Mouse (Mus musculus) liver, adult 2 months (tissue): Measurements from ENCODE around the gene Mast3. TPM values are rescaled to one million over a fixed set of nuclear protein-coding genes. Genes with fewer than 3 reads are reported as not detected.

ENCODE experiments used
- DNase-seq: peaks from one replicate; pipeline ENCODE4 v3.0.0-alpha.2; 2011; ENCODE audit warnings: low read depth, low spot score; ENCODE audit errors: extremely low read depth
- H3K27ac ChIP-seq: fragments of 200-500 bp; replicated peaks from 2 replicates; pipeline ENCODE4 v1.5.1; 2012; ENCODE audit warnings: low read depth, mild to moderate bottlenecking, control low read depth, inconsistent platforms, low read length; ENCODE audit not compliant: insufficient read depth
- H3K27me3 ChIP-seq: fragments of 200-500 bp; 2 replicates; pipeline ENCODE4 v1.6.1; 2012; ENCODE audit warnings: mild to moderate bottlenecking, moderate library complexity, low read length, inconsistent platforms; ENCODE audit not compliant: control insufficient read depth, insufficient read depth
- H3K36me3 ChIP-seq: fragments of 200-500 bp; 2 replicates; pipeline ENCODE4 v1.6.1; 2012; ENCODE audit warnings: low read length, inconsistent platforms; ENCODE audit not compliant: control insufficient read depth, insufficient read depth
- H3K4me1 ChIP-seq: fragments of 200-500 bp; 2 replicates; pipeline ENCODE4 v1.6.1; 2011; ENCODE audit warnings: low read length; ENCODE audit not compliant: control insufficient read depth, insufficient read depth
- H3K4me3 ChIP-seq: fragments of 200-500 bp; 2 replicates; pipeline ENCODE4 v1.5.1; 2011; ENCODE audit warnings: low read depth, mild to moderate bottlenecking, control low read depth, low read length, moderate library complexity; ENCODE audit not compliant: insufficient read depth
- H3K79me2 ChIP-seq: fragments of 200-500 bp; 2 replicates; pipeline ENCODE4 v1.6.1; 2012; ENCODE audit warnings: inconsistent platforms, mild to moderate bottlenecking, low read length, moderate library complexity; ENCODE audit not compliant: control insufficient read depth, insufficient read depth
- H3K9ac ChIP-seq: fragments of 200-500 bp; 2 replicates; pipeline ENCODE4 v1.6.1; 2012; ENCODE audit warnings: low read depth, mild to moderate bottlenecking, control low read depth, inconsistent platforms, low read length
- CTCF ChIP-seq: fragments of 200-500 bp; IDR thresholded peaks from 2 replicates; pipeline ENCODE4 v1.5.1; 2011; ENCODE audit warnings: low read depth, low read length, control low read depth
- POLR2A ChIP-seq: fragments of 200-500 bp; IDR thresholded peaks from 2 replicates; pipeline ENCODE4 v1.6.1; 2011; ENCODE audit warnings: low read length, control low read depth; ENCODE audit not compliant: insufficient read depth; ENCODE audit errors: extremely low read depth
- WGBS: fragments of 180-500 bp; shearing (Covaris S2); methylation state at CpG from one replicate; pipeline ENCODE4 v1.1.7; 2018; 5-methylcytosine and 5-hydroxymethylcytosine counted together
- polyA plus RNA-seq: library from polyadenylated mRNA; depleted of rRNA; stranded (reverse); fragments of >200 nt; gene quantifications from 2 replicates; pipeline ENCODE4 v1.2.3, GENCODE M21; 2012
- total RNA-seq: library from RNA; depleted of rRNA; stranded (reverse); fragments of >200 nt; gene quantifications from 2 replicates; pipeline ENCODE4 v1.2.3, GENCODE M21; 2014

Gene Mast3
- total and polyA plus RNA-seq, 2 experiments, result 16.7 to 29.0 TPM

DNA sequence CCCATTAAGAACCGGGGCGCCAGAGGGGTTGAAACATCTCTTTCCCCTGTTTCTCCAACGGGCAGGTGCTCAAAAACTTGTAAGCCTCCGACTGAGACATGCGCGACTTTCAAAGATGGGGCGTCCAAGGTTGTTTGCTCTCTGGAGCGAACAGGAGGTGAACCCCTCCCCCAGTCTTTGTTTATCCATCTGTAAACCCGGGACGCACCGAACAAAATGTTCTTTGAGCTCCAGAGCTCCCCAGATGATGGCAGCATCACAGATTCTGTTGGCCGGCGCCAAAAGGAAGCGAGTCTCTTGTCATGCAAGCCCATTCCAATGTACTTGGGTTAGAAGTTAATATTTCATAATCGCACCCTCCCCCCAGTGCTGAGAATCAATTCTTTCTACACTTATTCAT, 6.6 kb downstream of the Mast3 start:
- peak overlapping the region; percentile 63 for H3K4me3 ChIP-seq

GRCm38 (mm10) chr8:70797081-70798070, 7.5 kb downstream of the Mast3 start:
- Histone ChIP-seq H3K36me3 (no peaks in the 10 kb centered on the region), H3K4me3 (peak overlapping the region; percentile 79), H3K79me2 (peaks cover 17% of the 10 kb centered on the region; the same call in 1 of the 2 replicates), H3K9ac (peak overlapping the region; percentile 84), H3K27ac (peak overlapping the region; percentile 99), H3K4me1 (peaks cover 27% of the 10 kb centered on the region), H3K27me3 (no peaks in the 10 kb centered on the region)
- whole genome bisulfite sequencing, result under 1% methylated on average over 56 of the region's 57 CpGs
- TF ChIP-seq CTCF (no peak), POLR2A (peak; percentile 66)
- DNase-seq, result peak; percentile 98

More for the DNA sequence above, 6.6 kb downstream of the Mast3 start:
- Histone ChIP-seq H3K27me3 (no peaks in the 10 kb centered on the region), H3K36me3 (no peaks in the 10 kb centered on the region), H3K9ac (peak overlapping the region; percentile 84), H3K4me1 (peaks cover 28% of the 10 kb centered on the region), H3K79me2 (peaks cover 18% of the 10 kb centered on the region; the same call in 1 of the 2 replicates), H3K27ac (peak overlapping the region; percentile 99)
- 6% methylated on average over 15 of the region's 15 CpGs for WGBS
- DNase-seq, result peak; percentile 99
- TF ChIP-seq CTCF (no peak), POLR2A (no peak)

- Histone ChIP-seq H3K27me3 (no peaks in the 10 kb centered on the region), H3K36me3 (no peaks in the 10 kb centered on the region), H3K79me2 (peaks cover 21% of the 10 kb centered on the region), H3K27ac (peak overlapping the region; percentile 77), H3K4me3 (peak overlapping the region; percentile 79), H3K4me1 (peaks cover 22% of the 10 kb centered on the region), H3K9ac (peak overlapping the region; percentile 86)
- WGBS, result 4% methylated on average over 54 of the region's 54 CpGs
- TF ChIP-seq POLR2A (peak; percentile 86), CTCF (no peak)
- DNase-seq, result peak; percentile 51
Measured at GRCm38 (mm10) chr8:70796403-70797080, 8.3 kb downstream of the Mast3 start.

DNA sequence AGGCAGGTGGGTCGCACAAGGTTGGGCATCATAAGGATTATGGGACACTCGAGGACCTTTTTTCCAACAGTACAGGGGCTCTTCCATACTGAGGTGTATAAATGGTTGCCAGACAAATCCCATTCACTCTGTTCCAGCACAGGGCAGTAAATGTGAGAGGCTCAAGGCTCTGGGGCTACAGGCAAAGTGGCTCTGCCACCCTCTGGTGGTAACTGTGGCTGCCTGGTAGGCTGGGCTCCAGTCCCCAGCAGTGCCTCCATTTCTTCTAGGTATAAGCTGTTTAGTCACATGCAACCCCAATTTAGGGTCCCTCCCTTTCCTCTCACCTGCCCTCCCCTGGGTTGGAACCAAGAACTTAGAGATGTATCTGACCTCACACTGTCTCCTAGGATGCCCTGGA, 9.5 kb downstream of the Mast3 start:
- Histone ChIP-seq H3K4me1 (peaks cover 23% of the 10 kb centered on the region), H3K4me3 (no peak overlapping the region), H3K27me3 (no peaks in the 10 kb centered on the region), H3K79me2 (peaks cover 33% of the 10 kb centered on the region), H3K27ac (peak overlapping the region; percentile 28; the same call in 1 of the 2 replicates), H3K36me3 (no peaks in the 10 kb centered on the region), H3K9ac (no peak overlapping the region)
- DNase-seq, result no peak
- 93% methylated on average over 2 of the region's 2 CpGs for WGBS
- TF ChIP-seq POLR2A (no peak), CTCF (peak; percentile 37; the same call in 1 of the 2 replicates)

GRCm38 (mm10) chr8:70794215-70794614, 10.6 kb downstream of the Mast3 start:
- DNase-seq, result no peak
- Histone ChIP-seq H3K36me3 (no peaks in the 10 kb centered on the region), H3K27me3 (no peaks in the 10 kb centered on the region), H3K79me2 (peaks cover 34% of the 10 kb centered on the region), H3K9ac (no peak overlapping the region), H3K4me3 (no peak overlapping the region), H3K4me1 (peaks cover 17% of the 10 kb centered on the region), H3K27ac (no peak overlapping the region)
- TF ChIP-seq POLR2A (no peak), CTCF (no peak)
- WGBS, result 94% methylated on average over 2 of the region's 2 CpGs
